Mouse (Mus musculus): ENCODE data around the gene Gp5. TPM values are rescaled to one million over a fixed set of nuclear protein-coding genes. Genes with fewer than 3 reads are reported as not detected.
"Not testable (repeated sequence)": the region's sequence is repeated elsewhere in the genome, so short reads cannot be mapped to it uniquely, and the experiment has no call there.

The Gp5 gene
- polyA plus RNA-seq (2014; fragmentation: Nextera tagmentation; extraction: Ambion mirVana), result 1.5 and 2.8 TPM in 2 replicates

DNA sequence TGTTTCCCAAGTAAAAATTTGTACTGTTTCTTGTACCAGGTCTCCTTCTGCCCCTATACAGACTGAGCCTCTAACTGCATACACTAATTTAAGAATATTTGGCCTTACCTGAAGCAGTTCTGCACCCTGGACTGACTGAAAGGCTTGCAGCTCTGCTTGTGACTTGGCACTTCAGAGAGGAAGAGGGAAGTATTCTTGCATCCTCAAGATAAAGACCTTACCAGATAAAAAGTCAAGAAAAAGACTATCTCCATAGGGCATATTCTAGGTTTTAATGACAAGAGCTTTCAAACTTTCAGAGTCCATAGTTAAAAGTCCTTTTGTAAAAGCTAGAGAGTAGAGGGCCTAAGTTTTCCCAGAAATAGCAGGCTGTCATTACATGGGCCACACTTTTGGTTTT, at the start of gene Gp5:
Gene Gp5, minus strand, starts transcription at position 133 of the 400 bp plus-strand sequence.
- Histone ChIP-seq H3K4me2 (ENCODE audit: low read depth, severe bottlenecking) (peak within 1 kb of the TSS; percentile 100), H3K27ac (replicated peaks; ENCODE audit: low read depth, low read length) (no peak within 1 kb of the TSS), H3K9ac (ENCODE audit: low read length) (no peak within 1 kb of the TSS), H3K36me3 (ENCODE audit: control insufficient read depth, insufficient read depth, low read length) (no peaks in the 10 kb centered on the region), H3K4me1 (ENCODE audit: control insufficient read depth, insufficient read depth, low read length) (peaks cover 17% of the 10 kb centered on the region), H3K9me3 (ENCODE audit: control insufficient read depth, low read length) (no peaks in the 10 kb centered on the region), H3K4me3 (ENCODE audit: low read depth, low read length) (peak within 1 kb of the TSS; percentile 52), H3K27me3 (ENCODE audit: control insufficient read depth, insufficient read depth, low read length) (peaks cover 37% of the 10 kb centered on the region)
- ATAC-seq (ENCODE audit: insufficient number of reproducible peaks, low FRiP score, low TSS enrichment, low read depth) (no peak), DNase-seq (ENCODE audit: low spot score) (no peak)

DNA sequence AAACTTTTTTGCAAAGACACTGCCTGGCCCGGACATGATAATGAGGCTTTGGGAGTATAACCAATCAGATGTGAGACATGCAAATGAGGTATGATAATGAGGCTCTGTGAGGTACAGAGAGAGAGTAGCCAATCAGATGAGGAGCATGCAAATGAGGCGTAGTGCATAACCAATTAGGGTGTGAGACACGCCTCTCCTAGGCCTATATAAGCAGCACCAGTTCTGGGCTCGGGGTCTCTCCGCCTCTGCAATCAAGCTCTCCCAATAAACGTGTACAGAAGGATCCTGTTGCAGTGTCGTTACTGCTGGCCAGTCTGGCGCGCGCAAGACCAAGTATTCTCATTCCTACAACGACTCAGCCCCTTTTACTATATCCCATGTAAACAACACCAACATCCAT, 42.9 kb upstream of the Gp5 start:
- H3K4me1 ChIP-seq (ENCODE audit: control insufficient read depth, insufficient read depth, low read length); H3K9ac ChIP-seq (ENCODE audit: low read length); H3K36me3 ChIP-seq (ENCODE audit: control insufficient read depth, insufficient read depth, low read length); H3K27ac ChIP-seq (replicated peaks; ENCODE audit: low read depth, low read length); H3K27me3 ChIP-seq (ENCODE audit: control insufficient read depth, insufficient read depth, low read length); ATAC-seq (ENCODE audit: insufficient number of reproducible peaks, low FRiP score, low TSS enrichment, low read depth); H3K4me2 ChIP-seq (ENCODE audit: low read depth, severe bottlenecking); H3K4me3 ChIP-seq (ENCODE audit: low read depth, low read length); DNase-seq (ENCODE audit: low spot score); H3K9me3 ChIP-seq (ENCODE audit: control insufficient read depth, low read length): not testable (repeated sequence)
- WGBS, result 91% methylated on average over 11 of the region's 11 CpGs

DNA sequence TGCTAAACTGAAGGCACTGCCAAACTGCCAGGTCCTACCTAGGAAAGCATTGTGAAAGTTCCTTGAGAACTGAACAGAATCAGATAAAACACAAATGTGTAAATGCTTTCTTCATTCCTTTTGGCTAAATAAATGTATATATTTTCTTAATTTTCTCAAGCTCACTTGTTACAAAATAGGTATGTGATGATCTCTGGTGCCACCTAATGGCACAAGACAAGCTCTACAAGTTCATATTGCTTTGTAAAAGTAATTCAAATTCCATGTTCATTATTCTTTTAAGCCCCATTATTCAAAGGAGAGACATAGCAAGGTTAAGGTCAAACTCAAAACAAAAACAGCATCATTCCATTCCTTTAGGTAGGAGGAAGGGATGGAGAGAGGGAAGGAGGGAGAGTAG, 3.7 kb upstream of the Gp5 start:
- H3K9ac ChIP-seq (ENCODE audit: low read length), result no peak overlapping the region
- H3K4me3 ChIP-seq (ENCODE audit: low read depth, low read length), result no peak overlapping the region
- peaks cover 6% of the 10 kb centered on the region for H3K4me1 ChIP-seq (ENCODE audit: control insufficient read depth, insufficient read depth, low read length)
- no peak overlapping the region for H3K27ac ChIP-seq (replicated peaks; ENCODE audit: low read depth, low read length)
- H3K9me3 ChIP-seq (ENCODE audit: control insufficient read depth, low read length), result no peaks in the 10 kb centered on the region
- H3K27me3 ChIP-seq (ENCODE audit: control insufficient read depth, insufficient read depth, low read length), result peaks cover 14% of the 10 kb centered on the region
- DNase-seq (ENCODE audit: low spot score) (no peak), ATAC-seq (ENCODE audit: insufficient number of reproducible peaks, low FRiP score, low TSS enrichment, low read depth) (no peak)
- no peak overlapping the region for H3K4me2 ChIP-seq (ENCODE audit: low read depth, severe bottlenecking)
- H3K36me3 ChIP-seq (ENCODE audit: control insufficient read depth, insufficient read depth, low read length), result no peaks in the 10 kb centered on the region; the same call in 1 of the 2 replicates

DNA sequence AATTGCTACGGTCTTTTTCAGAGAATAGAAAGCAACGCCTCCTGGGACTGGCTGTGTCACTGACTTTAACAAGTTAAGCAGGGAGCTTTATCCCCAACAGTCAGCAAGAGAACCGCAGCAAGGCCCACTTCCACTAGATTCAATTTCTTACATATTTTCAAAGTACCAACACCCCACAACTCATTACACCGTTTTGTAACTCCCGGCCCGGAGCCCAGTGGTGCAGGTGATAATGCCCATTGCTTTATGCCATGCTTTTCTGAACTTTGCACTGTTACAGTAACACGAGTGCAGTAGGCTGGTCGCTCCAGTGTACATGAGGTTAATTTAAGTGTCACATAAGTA, 436 bp downstream of the Gp5 start:
- Histone ChIP-seq H3K9ac (ENCODE audit: low read length) (no peak overlapping the region), H3K4me3 (ENCODE audit: low read depth, low read length) (no peak overlapping the region), H3K27ac (replicated peaks; ENCODE audit: low read depth, low read length) (no peak overlapping the region), H3K36me3 (ENCODE audit: control insufficient read depth, insufficient read depth, low read length) (no peaks in the 10 kb centered on the region), H3K4me1 (ENCODE audit: control insufficient read depth, insufficient read depth, low read length) (peaks cover 17% of the 10 kb centered on the region), H3K4me2 (ENCODE audit: low read depth, severe bottlenecking) (no peak overlapping the region), H3K9me3 (ENCODE audit: control insufficient read depth, low read length) (no peaks in the 10 kb centered on the region), H3K27me3 (ENCODE audit: control insufficient read depth, insufficient read depth, low read length) (peaks cover 37% of the 10 kb centered on the region)
- DNase-seq (ENCODE audit: low spot score), result no peak
- ATAC-seq (ENCODE audit: insufficient number of reproducible peaks, low FRiP score, low TSS enrichment, low read depth), result no peak
- WGBS, result 56% methylated on average over 8 of the region's 8 CpGs

DNA sequence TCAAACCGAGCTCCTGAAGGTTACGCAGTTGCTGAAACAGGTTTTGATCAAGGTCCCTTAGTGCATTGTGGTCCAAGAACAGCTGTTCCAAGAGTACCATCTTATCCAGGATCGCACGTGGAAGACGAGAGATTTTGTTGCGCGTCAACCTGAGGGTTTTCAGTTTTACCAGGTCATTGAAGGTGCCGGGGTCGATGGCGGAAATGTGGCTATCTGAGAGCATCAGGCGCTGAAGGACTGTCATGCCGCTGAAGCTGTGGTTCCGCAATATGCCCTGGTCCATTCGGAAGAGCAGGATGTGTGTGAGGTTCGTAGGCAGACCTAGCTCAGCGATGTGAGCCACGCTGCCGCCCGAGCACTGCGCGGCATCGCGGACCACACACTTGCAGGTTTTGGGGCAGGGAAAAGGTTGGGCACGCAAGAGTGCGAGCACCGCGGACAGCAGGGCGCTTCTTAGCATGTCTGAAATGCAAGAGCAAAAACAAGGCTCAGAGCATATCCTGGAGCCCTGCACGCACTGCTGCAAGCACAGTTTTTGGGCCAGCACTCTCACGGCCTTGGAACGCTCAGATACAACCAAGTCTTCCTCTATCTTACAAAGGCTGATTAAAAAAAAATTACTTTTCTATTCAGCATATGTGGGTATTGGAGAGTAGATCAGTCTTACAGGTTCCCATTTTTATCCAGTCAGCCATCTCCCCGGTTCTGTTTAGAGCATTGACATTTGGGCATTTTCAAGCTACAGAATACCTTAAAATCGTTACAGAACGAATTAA, 996 bp downstream of the Gp5 start:
- DNase-seq (ENCODE audit: low spot score) (peak; percentile 72), ATAC-seq (ENCODE audit: insufficient number of reproducible peaks, low FRiP score, low TSS enrichment, low read depth) (no peak)
- Histone ChIP-seq H3K27ac (replicated peaks; ENCODE audit: low read depth, low read length) (no peak overlapping the region), H3K36me3 (ENCODE audit: control insufficient read depth, insufficient read depth, low read length) (no peaks in the 10 kb centered on the region), H3K9me3 (ENCODE audit: control insufficient read depth, low read length) (no peaks in the 10 kb centered on the region), H3K27me3 (ENCODE audit: control insufficient read depth, insufficient read depth, low read length) (peaks cover 37% of the 10 kb centered on the region), H3K4me1 (ENCODE audit: control insufficient read depth, insufficient read depth, low read length) (peaks cover 17% of the 10 kb centered on the region), H3K4me2 (ENCODE audit: low read depth, severe bottlenecking) (peak overlapping the region; percentile 100), H3K4me3 (ENCODE audit: low read depth, low read length) (peak overlapping the region; percentile 52), H3K9ac (ENCODE audit: low read length) (no peak overlapping the region)
- WGBS, result 5% methylated on average over 34 of the region's 34 CpGs

DNA sequence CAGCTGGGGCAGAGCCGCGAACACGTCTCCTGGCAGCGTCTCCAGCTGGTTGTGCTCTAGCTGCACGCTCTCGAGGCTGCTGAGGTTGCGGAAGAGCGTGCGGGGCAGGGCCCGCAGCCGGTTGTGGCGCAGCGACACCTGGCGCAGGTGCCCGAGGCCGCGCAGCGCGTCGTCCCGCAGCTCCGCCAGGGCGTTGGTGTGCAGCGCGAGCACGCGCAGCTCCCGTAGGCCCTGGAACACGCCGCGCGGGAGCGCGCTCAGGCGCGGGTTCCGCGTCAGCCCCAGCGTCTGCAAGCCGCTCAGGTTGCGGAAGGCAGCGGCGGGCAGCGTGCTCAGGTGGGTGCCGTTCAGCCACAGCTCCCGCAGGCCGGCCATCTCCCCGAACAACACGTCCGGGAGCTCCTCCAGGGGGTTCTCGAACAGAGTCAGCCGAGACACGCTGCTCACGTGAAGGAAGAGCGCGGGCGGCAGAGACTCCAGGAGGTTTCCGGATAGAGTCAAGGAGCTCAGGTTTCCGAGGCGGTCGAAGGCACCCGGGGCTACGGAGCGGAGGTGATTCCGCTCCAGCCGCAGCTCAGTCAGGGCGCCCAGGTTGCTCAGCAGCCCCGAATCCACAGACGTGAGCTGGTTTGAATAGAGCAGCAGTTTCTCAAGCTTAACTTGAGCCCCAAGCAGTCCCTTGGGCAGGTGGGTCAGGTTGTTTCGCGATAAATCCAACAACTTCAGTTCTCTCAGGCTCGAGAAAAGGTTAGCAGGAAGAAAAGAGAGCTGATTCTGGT, 1.8 kb downstream of the Gp5 start:
- no peaks in the 10 kb centered on the region for H3K36me3 ChIP-seq (ENCODE audit: control insufficient read depth, insufficient read depth, low read length)
- no peak overlapping the region for H3K27ac ChIP-seq (replicated peaks; ENCODE audit: low read depth, low read length)
- H3K9ac ChIP-seq (ENCODE audit: low read length), result peak overlapping the region; percentile 58
- H3K9me3 ChIP-seq (ENCODE audit: control insufficient read depth, low read length), result no peaks in the 10 kb centered on the region
- H3K27me3 ChIP-seq (ENCODE audit: control insufficient read depth, insufficient read depth, low read length), result peaks cover 37% of the 10 kb centered on the region
- peaks cover 17% of the 10 kb centered on the region for H3K4me1 ChIP-seq (ENCODE audit: control insufficient read depth, insufficient read depth, low read length)
- peak overlapping the region; percentile 52 for H3K4me3 ChIP-seq (ENCODE audit: low read depth, low read length)
- no peak for DNase-seq (ENCODE audit: low spot score)
- peak overlapping the region; percentile 100 for H3K4me2 ChIP-seq (ENCODE audit: low read depth, severe bottlenecking)
- 0 out of 2 replicates have a peak, but pooled peaks have one; percentile 31 for ATAC-seq (ENCODE audit: insufficient number of reproducible peaks, low FRiP score, low TSS enrichment, low read depth)
- WGBS, result under 1% methylated on average over 69 of the region's 72 CpGs

DNA sequence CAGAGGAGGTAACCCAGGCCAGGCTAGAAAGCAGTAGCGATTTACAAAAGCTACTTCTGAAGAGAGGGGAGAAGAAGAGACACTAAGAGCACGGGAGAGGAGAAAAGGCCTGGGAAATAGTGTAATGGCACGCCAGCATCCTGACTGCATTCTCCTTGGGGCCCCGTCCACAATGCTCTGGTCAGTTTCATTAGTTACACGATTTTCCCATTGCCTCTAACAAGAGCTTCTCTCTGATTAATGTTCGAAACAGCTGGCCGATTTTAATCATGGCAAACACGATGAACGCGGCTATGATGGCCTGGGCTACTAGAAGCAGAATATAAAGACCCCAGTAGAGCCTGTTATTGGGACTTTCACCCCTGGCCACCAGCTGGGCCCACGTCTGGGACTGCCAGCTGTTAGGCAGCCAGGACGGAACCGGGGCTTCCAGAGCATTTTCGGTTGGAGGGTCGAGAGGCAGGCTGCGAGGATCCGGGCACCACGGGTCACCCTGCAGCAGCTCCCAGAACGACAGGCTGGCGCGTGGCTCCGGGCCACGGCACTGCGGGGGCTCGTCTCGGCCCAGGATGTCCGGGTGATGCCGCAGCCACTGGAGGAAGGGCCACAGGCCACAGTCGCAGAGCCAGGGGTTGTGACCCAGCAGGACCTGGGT, 2.5 kb downstream of the Gp5 start:
- no peaks in the 10 kb centered on the region for H3K9me3 ChIP-seq (ENCODE audit: control insufficient read depth, low read length)

DNA sequence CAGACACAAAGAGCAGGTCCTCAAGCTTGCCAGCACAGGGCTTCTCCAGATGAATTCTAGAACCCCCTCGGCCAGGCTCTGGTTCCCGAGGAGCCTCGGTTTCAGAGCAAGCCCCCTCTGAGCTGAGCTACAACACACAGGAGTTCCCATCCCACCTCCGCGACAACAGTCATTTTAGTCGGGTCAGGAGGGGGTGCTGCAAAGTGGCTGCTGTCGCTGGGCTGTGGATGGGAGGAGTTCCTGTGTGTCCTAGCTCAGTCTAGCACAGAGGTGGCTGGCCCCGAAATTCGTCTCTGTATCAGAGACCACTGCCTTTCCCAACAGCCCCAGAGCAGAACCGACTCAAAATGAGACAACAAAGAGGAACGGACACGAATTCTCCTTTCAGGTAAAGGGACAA, 3.3 kb downstream of the Gp5 start:
- Histone ChIP-seq H3K27ac (replicated peaks; ENCODE audit: low read depth, low read length) (no peak overlapping the region), H3K4me1 (ENCODE audit: control insufficient read depth, insufficient read depth, low read length) (peaks cover 17% of the 10 kb centered on the region), H3K9me3 (ENCODE audit: control insufficient read depth, low read length) (no peaks in the 10 kb centered on the region), H3K27me3 (ENCODE audit: control insufficient read depth, insufficient read depth, low read length) (peaks cover 37% of the 10 kb centered on the region), H3K36me3 (ENCODE audit: control insufficient read depth, insufficient read depth, low read length) (no peaks in the 10 kb centered on the region), H3K9ac (ENCODE audit: low read length) (no peak overlapping the region), H3K4me3 (ENCODE audit: low read depth, low read length) (no peak overlapping the region), H3K4me2 (ENCODE audit: low read depth, severe bottlenecking) (no peak overlapping the region)
- ATAC-seq (ENCODE audit: insufficient number of reproducible peaks, low FRiP score, low TSS enrichment, low read depth) (no peak), DNase-seq (ENCODE audit: low spot score) (no peak)
- WGBS, result 55% methylated on average over 12 of the region's 12 CpGs

More for the DNA sequence above, 2.5 kb downstream of the Gp5 start:
- Histone ChIP-seq H3K4me3 (ENCODE audit: low read depth, low read length) (peak overlapping the region; percentile 52), H3K36me3 (ENCODE audit: control insufficient read depth, insufficient read depth, low read length) (no peaks in the 10 kb centered on the region), H3K27ac (replicated peaks; ENCODE audit: low read depth, low read length) (no peak overlapping the region), H3K9ac (ENCODE audit: low read length) (peak overlapping the region; percentile 58), H3K4me1 (ENCODE audit: control insufficient read depth, insufficient read depth, low read length) (peaks cover 17% of the 10 kb centered on the region), H3K4me2 (ENCODE audit: low read depth, severe bottlenecking) (peak overlapping the region; percentile 100), H3K27me3 (ENCODE audit: control insufficient read depth, insufficient read depth, low read length) (peaks cover 37% of the 10 kb centered on the region)
- no peak for ATAC-seq (ENCODE audit: insufficient number of reproducible peaks, low FRiP score, low TSS enrichment, low read depth)
- 15% methylated on average over 29 of the region's 29 CpGs for WGBS
- no peak for DNase-seq (ENCODE audit: low spot score)

Measured in limb, embryonic 11.5 days (tissue).